Mouse (Mus musculus): ENCODE results near the gene Gps2. TPM values are rescaled to one million over a fixed set of nuclear protein-coding genes. Genes with fewer than 3 reads are reported as not detected.

The Gps2 gene
- polyA plus RNA-seq, 1 experiment, result 290 TPM

- no peaks in the 10 kb centered on the region for H3K27me3 ChIP-seq (ENCODE audit: control insufficient read depth, insufficient read depth, low read length)
- peak overlapping the region; percentile 21 for H3K27ac ChIP-seq (ENCODE audit: control insufficient read depth, insufficient read depth, low read depth, low read length)
- peak overlapping the region; percentile 83 for H3K4me3 ChIP-seq (ENCODE audit: control insufficient read depth, low read depth, low read length)
- H3K4me1 ChIP-seq (ENCODE audit: control insufficient read depth, insufficient read depth, low read length), result peaks cover 6% of the 10 kb centered on the region
- TF ChIP-seq POLR2A (IDR thresholded peaks at IDR 0.05; ENCODE audit: control insufficient read depth, low read depth, low read length), result no peak
- peaks cover 1% of the 10 kb centered on the region for H3K36me3 ChIP-seq (ENCODE audit: control insufficient read depth, insufficient read depth, low read length)
Observed at GRCm38 (mm10) chr11:69901993-69902392, 11.7 kb upstream of the Gps2 start.

GRCm38 (mm10) chr11:69902972-69903371, 10.7 kb upstream of the Gps2 start:
- Histone ChIP-seq H3K27me3 (ENCODE audit: control insufficient read depth, insufficient read depth, low read length) (no peaks in the 10 kb centered on the region), H3K27ac (ENCODE audit: control insufficient read depth, insufficient read depth, low read depth, low read length) (no peak overlapping the region), H3K4me1 (ENCODE audit: control insufficient read depth, insufficient read depth, low read length) (peaks cover 6% of the 10 kb centered on the region), H3K36me3 (ENCODE audit: control insufficient read depth, insufficient read depth, low read length) (peaks cover 4% of the 10 kb centered on the region), H3K4me3 (ENCODE audit: control insufficient read depth, low read depth, low read length) (peak overlapping the region; percentile 83)
- TF ChIP-seq CTCF (IDR thresholded peaks at IDR 0.05; ENCODE audit: control insufficient read depth, insufficient read depth, insufficient replicate concordance, low read depth, low read length) (no peak), POLR2A (IDR thresholded peaks at IDR 0.05; ENCODE audit: control insufficient read depth, low read depth, low read length) (no peak)

GRCm38 (mm10) chr11:69904311-69904710, 9.4 kb upstream of the Gps2 start:
- TF ChIP-seq CTCF (IDR thresholded peaks at IDR 0.05; ENCODE audit: control insufficient read depth, insufficient read depth, insufficient replicate concordance, low read depth, low read length), result no peak
- no peak for TF ChIP-seq POLR2A (IDR thresholded peaks at IDR 0.05; ENCODE audit: control insufficient read depth, low read depth, low read length)
- no peaks in the 10 kb centered on the region for H3K27me3 ChIP-seq (ENCODE audit: control insufficient read depth, insufficient read depth, low read length)
- H3K36me3 ChIP-seq (ENCODE audit: control insufficient read depth, insufficient read depth, low read length), result peaks cover 4% of the 10 kb centered on the region
- H3K4me3 ChIP-seq (ENCODE audit: control insufficient read depth, low read depth, low read length), result no peak overlapping the region
- H3K4me1 ChIP-seq (ENCODE audit: control insufficient read depth, insufficient read depth, low read length), result peaks cover 6% of the 10 kb centered on the region
- no peak overlapping the region for H3K27ac ChIP-seq (ENCODE audit: control insufficient read depth, insufficient read depth, low read depth, low read length)

GRCm38 (mm10) chr11:69908645-69909044, 5.0 kb upstream of the Gps2 start:
- Histone ChIP-seq H3K4me1 (ENCODE audit: control insufficient read depth, insufficient read depth, low read length) (peaks cover 5% of the 10 kb centered on the region), H3K36me3 (ENCODE audit: control insufficient read depth, insufficient read depth, low read length) (peaks cover 6% of the 10 kb centered on the region), H3K27me3 (ENCODE audit: control insufficient read depth, insufficient read depth, low read length) (no peaks in the 10 kb centered on the region), H3K27ac (ENCODE audit: control insufficient read depth, insufficient read depth, low read depth, low read length) (no peak overlapping the region), H3K4me3 (ENCODE audit: control insufficient read depth, low read depth, low read length) (no peak overlapping the region)
- TF ChIP-seq POLR2A (IDR thresholded peaks at IDR 0.05; ENCODE audit: control insufficient read depth, low read depth, low read length), result no peak
- TF ChIP-seq CTCF (IDR thresholded peaks at IDR 0.05; ENCODE audit: control insufficient read depth, insufficient read depth, insufficient replicate concordance, low read depth, low read length), result no peak

GRCm38 (mm10) chr11:69909174-69909573, 4.5 kb upstream of the Gps2 start:
- H3K4me1 ChIP-seq (ENCODE audit: control insufficient read depth, insufficient read depth, low read length), result peaks cover 5% of the 10 kb centered on the region
- peaks cover 6% of the 10 kb centered on the region for H3K36me3 ChIP-seq (ENCODE audit: control insufficient read depth, insufficient read depth, low read length)
- H3K27ac ChIP-seq (ENCODE audit: control insufficient read depth, insufficient read depth, low read depth, low read length), result no peak overlapping the region
- no peaks in the 10 kb centered on the region for H3K27me3 ChIP-seq (ENCODE audit: control insufficient read depth, insufficient read depth, low read length)
- TF ChIP-seq POLR2A (IDR thresholded peaks at IDR 0.05; ENCODE audit: control insufficient read depth, low read depth, low read length) (no peak), CTCF (IDR thresholded peaks at IDR 0.05; ENCODE audit: control insufficient read depth, insufficient read depth, insufficient replicate concordance, low read depth, low read length) (no peak)
- no peak overlapping the region for H3K4me3 ChIP-seq (ENCODE audit: control insufficient read depth, low read depth, low read length)

- no peak for TF ChIP-seq POLR2A (IDR thresholded peaks at IDR 0.05; ENCODE audit: control insufficient read depth, low read depth, low read length)
- no peak for TF ChIP-seq CTCF (IDR thresholded peaks at IDR 0.05; ENCODE audit: control insufficient read depth, insufficient read depth, insufficient replicate concordance, low read depth, low read length)
- H3K36me3 ChIP-seq (ENCODE audit: control insufficient read depth, insufficient read depth, low read length), result peaks cover 6% of the 10 kb centered on the region
- H3K27me3 ChIP-seq (ENCODE audit: control insufficient read depth, insufficient read depth, low read length), result no peaks in the 10 kb centered on the region
- no peak overlapping the region for H3K27ac ChIP-seq (ENCODE audit: control insufficient read depth, insufficient read depth, low read depth, low read length)
- H3K4me3 ChIP-seq (ENCODE audit: control insufficient read depth, low read depth, low read length), result no peak overlapping the region
- H3K4me1 ChIP-seq (ENCODE audit: control insufficient read depth, insufficient read depth, low read length), result peaks cover 10% of the 10 kb centered on the region
Observed at GRCm38 (mm10) chr11:69910177-69910576, 3.5 kb upstream of the Gps2 start.

GRCm38 (mm10) chr11:69910781-69911560, 2.7 kb upstream of the Gps2 start:
- Histone ChIP-seq H3K27me3 (ENCODE audit: control insufficient read depth, insufficient read depth, low read length) (no peaks in the 10 kb centered on the region), H3K4me3 (ENCODE audit: control insufficient read depth, low read depth, low read length) (no peak overlapping the region), H3K4me1 (ENCODE audit: control insufficient read depth, insufficient read depth, low read length) (peaks cover 10% of the 10 kb centered on the region), H3K36me3 (ENCODE audit: control insufficient read depth, insufficient read depth, low read length) (peaks cover 6% of the 10 kb centered on the region), H3K27ac (ENCODE audit: control insufficient read depth, insufficient read depth, low read depth, low read length) (no peak overlapping the region)
- TF ChIP-seq CTCF (IDR thresholded peaks at IDR 0.05; ENCODE audit: control insufficient read depth, insufficient read depth, insufficient replicate concordance, low read depth, low read length) (no peak), POLR2A (IDR thresholded peaks at IDR 0.05; ENCODE audit: control insufficient read depth, low read depth, low read length) (no peak)
